ENCODE assay signal across 13 mouse cellular contexts in genomic region chr2:158210503-158210902, GRCm38 (mm10). TPM values are rescaled to one million over a fixed set of nuclear protein-coding genes. Genes with fewer than 3 reads are reported as not detected.
DNase-seq lines count a peak whose midpoint lies in the region; ATAC-seq and TF ChIP-seq lines count a peak whose summit lies in the region.
"Had no signal": no experiment of that assay in that cellular context is flagged by ENCODE, and none has a peak within 500 bp of the region (broad histone marks: within the 10 kb centered on the region; RNA-seq: fewer than 3 reads in every experiment).

No protein-coding gene starts in this region.

- H3K9ac ChIP-seq in lung, embryonic 14.5 days, result no peak overlapping the region
- H3K9ac ChIP-seq in lung, postnatal 0 days (replicated peaks; ENCODE audit: low read depth), result no peak overlapping the region
- no peak overlapping the region for H3K9ac ChIP-seq in hindbrain, embryonic 12.5 days
- H3K9ac ChIP-seq: embryonic facial prominence, embryonic 15.5 days; hindbrain, embryonic 15.5 days had no signal

- peaks cover 9% of the 10 kb centered on the region; the same call in 1 of the 2 replicates for H3K4me1 ChIP-seq in lung, embryonic 14.5 days (ENCODE audit: insufficient read depth)
- H3K4me1 ChIP-seq in lung, postnatal 0 days (ENCODE audit: insufficient read depth, low read depth, low read length), result no peaks in the 10 kb centered on the region
- H3K4me1 ChIP-seq in G1E (ENCODE audit: insufficient read depth, low read depth, low read length), result no peaks in the 10 kb centered on the region
- H3K4me1 ChIP-seq in hindbrain, embryonic 12.5 days, result peaks cover 16% of the 10 kb centered on the region; the same call in 1 of the 2 replicates

- 0 out of 2 replicates have a peak overlapping the region, but pooled peaks have one; percentile 26 for H3K27ac ChIP-seq in lung, embryonic 14.5 days (ENCODE audit: low read depth)
- H3K27ac ChIP-seq in lung, postnatal 0 days (ENCODE audit: low read length), result no peak overlapping the region
- H3K27ac ChIP-seq in hindbrain, embryonic 12.5 days, result no peak overlapping the region
- H3K27ac ChIP-seq: embryonic facial prominence, embryonic 15.5 days; hindbrain, embryonic 15.5 days had no signal

- 0 out of 2 replicates have a peak, but pooled peaks cover 4% of the 10 kb centered on the region for H3K36me3 ChIP-seq in lung, embryonic 14.5 days (ENCODE audit: insufficient read depth)
- no peaks in the 10 kb centered on the region for H3K36me3 ChIP-seq in lung, postnatal 0 days (ENCODE audit: insufficient read depth, low read length)
- H3K36me3 ChIP-seq in G1E (replicated peaks), result no peaks in the 10 kb centered on the region
- no peaks in the 10 kb centered on the region for H3K36me3 ChIP-seq in hindbrain, embryonic 12.5 days
- H3K36me3 ChIP-seq: embryonic facial prominence, embryonic 15.5 days; hindbrain, embryonic 15.5 days had no signal

- 0 out of 2 replicates have a peak, but pooled peaks have one; percentile 1 for TF ChIP-seq CTCF in lung, embryonic 14.5 days (IDR thresholded peaks at IDR 0.05; ENCODE audit: low read depth)
- no peak for TF ChIP-seq CTCF in lung, postnatal 0 days (IDR thresholded peaks at IDR 0.05)
- peak; percentile 44; the same call in 1 of the 2 replicates for TF ChIP-seq CTCF in G1E (IDR thresholded peaks at IDR 0.05; ENCODE audit: low read depth, low read length)

- ATAC-seq in lung, embryonic 14.5 days (ENCODE audit: insufficient read depth), result no peak
- ATAC-seq in lung, postnatal 0 days, result no peak
- no peak for ATAC-seq in G1E (ENCODE audit: extremely low read depth, insufficient number of reproducible peaks, low FRiP score, poor library complexity, severe bottlenecking)
- no peak for ATAC-seq in hindbrain, embryonic 12.5 days (ENCODE audit: low FRiP score)
- ATAC-seq in CD4-positive, CD25-positive, alpha-beta regulatory T cell, adult 4 months, result no peak
- ATAC-seq: activated CD4-positive, CD25-positive, alpha-beta regulatory T cell, adult 4 months had no signal

- DNase-seq in gastrocnemius, postnatal 10 days, result peak; percentile 58
- DNase-seq in gastrocnemius, adult 18-20 months (ENCODE audit: low spot score), result no peak
- DNase-seq in lung, embryonic 14.5 days, result peak; percentile 39
- DNase-seq in lung, postnatal 0 days (ENCODE audit: low spot score), result no peak
- no peak for DNase-seq in G1E (ENCODE audit: low spot score)
- peak; percentile 80 for DNase-seq in kidney, postnatal 10 days

- TF ChIP-seq EP300 in lung, postnatal 0 days (IDR thresholded peaks at IDR 0.05), result no peak

- H3K27me3 ChIP-seq in lung, embryonic 14.5 days (ENCODE audit: insufficient read depth, low read length), result no peaks in the 10 kb centered on the region
- H3K27me3 ChIP-seq in lung, postnatal 0 days (replicated peaks; ENCODE audit: insufficient read depth, low read length), result no peaks in the 10 kb centered on the region
- peaks cover 28% of the 10 kb centered on the region for H3K27me3 ChIP-seq in G1E (ENCODE audit: insufficient read depth, low read length)
- H3K27me3 ChIP-seq in hindbrain, embryonic 12.5 days, result no peaks in the 10 kb centered on the region
- H3K27me3 ChIP-seq: embryonic facial prominence, embryonic 15.5 days; hindbrain, embryonic 15.5 days had no signal

- H3K9me3 ChIP-seq in lung, embryonic 14.5 days (ENCODE audit: low read depth, low read length), result no peaks in the 10 kb centered on the region
- no peaks in the 10 kb centered on the region for H3K9me3 ChIP-seq in lung, postnatal 0 days (ENCODE audit: low read length)
- no peaks in the 10 kb centered on the region for H3K9me3 ChIP-seq in G1E (replicated peaks)
- H3K9me3 ChIP-seq in hindbrain, embryonic 12.5 days (replicated peaks), result no peaks in the 10 kb centered on the region
- H3K9me3 ChIP-seq: embryonic facial prominence, embryonic 15.5 days; hindbrain, embryonic 15.5 days had no signal

- no peak overlapping the region for H3K4me2 ChIP-seq in lung, embryonic 14.5 days
- no peak overlapping the region for H3K4me2 ChIP-seq in lung, postnatal 0 days (replicated peaks; ENCODE audit: low read depth, low read length)
- H3K4me2 ChIP-seq in hindbrain, embryonic 12.5 days (replicated peaks), result no peak overlapping the region

- no peak overlapping the region for H3K4me3 ChIP-seq in lung, embryonic 14.5 days (ENCODE audit: low read depth, low read length)
- H3K4me3 ChIP-seq in lung, postnatal 0 days (ENCODE audit: low read depth, low read length), result no peak overlapping the region
- H3K4me3 ChIP-seq in G1E (ENCODE audit: low read depth, low read length), result no peak overlapping the region
- no peak overlapping the region for H3K4me3 ChIP-seq in hindbrain, embryonic 12.5 days
- H3K4me3 ChIP-seq: embryonic facial prominence, embryonic 15.5 days; hindbrain, embryonic 15.5 days had no signal

- 50% methylated on average over 4 of the region's 4 CpGs for WGBS in lung, embryonic 14.5 days
- WGBS in lung, postnatal 0 days, result 55% methylated on average over 4 of the region's 4 CpGs
- WGBS in hindbrain, embryonic 12.5 days, result 55% methylated on average over 4 of the region's 4 CpGs

RNA-seq across cellular contexts. Expression of gene D630003M21Rik, which starts 18.5 kb away (rescaled TPM):
- total RNA-seq in gastrocnemius, postnatal 10 days (2021), result 1 to 10 TPM; 4.2 to 4.7 TPM
- 1 to 10 TPM; 1.2 to 1.7 TPM for total RNA-seq in gastrocnemius, adult 18-20 months (2021)
- polyA plus RNA-seq in lung, embryonic 14.5 days (2014; fragmentation: Nextera tagmentation; extraction: Ambion mirVana), result 6.4 and 9.1 TPM in 2 replicates
- polyA plus RNA-seq in lung, postnatal 0 days (2015; fragmentation: Nextera tagmentation; extraction: Ambion mirVana), result 0.85 and 0.87 TPM in 2 replicates
- total RNA-seq in G1E (2014; fragmentation: Nextera tagmentation) (not detected in 2 replicates), G1E (2017) (under 0.01 TPM in 1 of 2 replicates, not detected in the other)
- polyA plus RNA-seq in G1E (2012), result not detected in 2 replicates
- polyA plus RNA-seq in hindbrain, embryonic 12.5 days (2016; fragmentation: Nextera tagmentation; extraction: Ambion mirVana), result 8.2 and 8.9 TPM in 2 replicates
- not detected for polyA plus RNA-seq in CD4-positive, CD25-positive, alpha-beta regulatory T cell, adult 4 months (2017; shearing (Covaris generic))
- polyA plus RNA-seq: activated CD4-positive, CD25-positive, alpha-beta regulatory T cell, adult 4 months had no signal

RNA-seq across cellular contexts. Expression of gene Bpi, which starts 47.4 kb away (rescaled TPM):
- not detected for total RNA-seq in gastrocnemius, postnatal 10 days (2021)
- not detected for total RNA-seq in gastrocnemius, adult 18-20 months (2021)
- not detected in 2 replicates for polyA plus RNA-seq in lung, embryonic 14.5 days (2014; fragmentation: Nextera tagmentation; extraction: Ambion mirVana)
- polyA plus RNA-seq in lung, postnatal 0 days (2015; fragmentation: Nextera tagmentation; extraction: Ambion mirVana), result not detected in 2 replicates
- not detected in 2 replicates for total RNA-seq in G1E (2014; fragmentation: Nextera tagmentation)
- total RNA-seq in G1E (2017), result not detected in 2 replicates
- polyA plus RNA-seq in G1E (2012), result not detected in 2 replicates
- polyA plus RNA-seq in hindbrain, embryonic 12.5 days (2016; fragmentation: Nextera tagmentation; extraction: Ambion mirVana), result not detected in 2 replicates
- not detected for polyA plus RNA-seq in CD4-positive, CD25-positive, alpha-beta regulatory T cell, adult 4 months (2017; shearing (Covaris generic))
- polyA plus RNA-seq: activated CD4-positive, CD25-positive, alpha-beta regulatory T cell, adult 4 months; embryonic facial prominence, embryonic 15.5 days; hindbrain, embryonic 15.5 days; lung, embryonic 16.5 days; urinary bladder, adult 2 months had no signal

Comparison
In these comparisons a context has a peak if more than half of its experiments do, and no peak if none do; other contexts are left out.
1. DNase-seq: peak in gastrocnemius, postnatal 10 days (single experiment), lung, embryonic 14.5 days (single experiment) and kidney, postnatal 10 days (single experiment); none in gastrocnemius, adult 18-20 months (single experiment), lung, postnatal 0 days (single experiment) and G1E (single experiment).